Mouse (Mus musculus): ENCODE data around the gene Zscan4-ps3. TPM values are rescaled to one million over a fixed set of nuclear protein-coding genes. Genes with fewer than 3 reads are reported as not detected.

Zscan4-ps3 gene
- not detected for polyA plus RNA-seq (2014; fragmentation: Illumina TruSeq; extraction: RNeasy Lipid Tissue Mini Kit (QIAGEN cat#74804); ENCODE audit: low read depth, low replicate concordance)

DNA sequence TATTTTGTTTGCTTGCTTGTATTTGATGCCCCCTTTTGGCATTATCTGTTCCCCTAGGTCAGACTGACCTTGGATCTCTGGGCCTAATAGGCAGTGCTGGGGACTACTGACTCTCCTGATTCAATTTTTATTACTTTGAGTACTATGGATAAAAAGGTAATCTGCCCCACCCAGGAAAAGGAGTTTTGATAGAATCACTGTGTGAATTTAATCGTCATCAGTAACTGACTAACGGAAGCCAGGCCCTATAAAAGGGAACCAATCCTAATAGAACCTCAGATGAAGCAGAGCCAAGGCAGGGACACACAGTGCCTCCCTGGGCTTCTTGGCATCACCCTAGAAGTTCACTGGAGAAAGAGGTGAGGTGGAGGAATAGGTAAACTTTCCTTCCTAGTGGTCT, at the start of gene Zscan4-ps3:
Zscan4-ps3 (plus strand) TSS at position 301 of the 400 bp plus-strand sequence.

Other genes starting within 250 kb of the Zscan4-ps3 start
- gene Zscan4f, start 211.4 kb upstream of the Zscan4-ps3 start, polyA plus RNA-seq (2014; fragmentation: Illumina TruSeq; extraction: RNeasy Lipid Tissue Mini Kit (QIAGEN cat#74804); ENCODE audit: low read depth, low replicate concordance): not detected
- not detected for gene Zscan4-ps2, start 95.0 kb upstream of the Zscan4-ps3 start, polyA plus RNA-seq (2014; fragmentation: Illumina TruSeq; extraction: RNeasy Lipid Tissue Mini Kit (QIAGEN cat#74804); ENCODE audit: low read depth, low replicate concordance)
- not detected for gene Vmn1r72, start 70.8 kb downstream of the Zscan4-ps3 start, polyA plus RNA-seq (2014; fragmentation: Illumina TruSeq; extraction: RNeasy Lipid Tissue Mini Kit (QIAGEN cat#74804); ENCODE audit: low read depth, low replicate concordance)
- gene Vmn1r73, start 121.0 kb downstream of the Zscan4-ps3 start, polyA plus RNA-seq (2014; fragmentation: Illumina TruSeq; extraction: RNeasy Lipid Tissue Mini Kit (QIAGEN cat#74804); ENCODE audit: low read depth, low replicate concordance): not detected
- not detected for gene Vmn1r74, start 224.7 kb downstream of the Zscan4-ps3 start, polyA plus RNA-seq (2014; fragmentation: Illumina TruSeq; extraction: RNeasy Lipid Tissue Mini Kit (QIAGEN cat#74804); ENCODE audit: low read depth, low replicate concordance)